Mouse (Mus musculus): Measurements from ENCODE around the gene Gm26620.

Gm26620 gene

DNA sequence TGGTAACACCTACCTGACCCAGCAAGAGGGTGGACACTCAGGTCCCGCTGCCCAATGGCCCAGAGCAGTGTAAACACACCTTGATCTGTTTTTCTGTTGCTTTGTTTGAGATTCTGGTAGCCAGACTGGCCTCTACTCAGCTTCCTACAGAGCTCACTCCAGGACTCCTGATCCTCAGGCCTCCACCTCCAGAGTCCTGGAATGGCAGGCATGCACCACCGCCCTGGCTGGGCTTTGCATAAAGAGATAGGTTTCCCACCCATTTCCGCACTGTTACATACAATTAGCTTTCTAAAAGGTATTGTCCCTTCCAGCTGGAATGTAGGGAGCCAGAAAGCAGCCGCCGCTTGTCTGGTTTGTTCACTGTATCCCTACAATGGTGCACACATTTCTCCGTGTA, 13.5 kb upstream of the Gm26620 start:
- no peak for DNase-seq (ENCODE audit: low spot score in 2 of 2)

DNA sequence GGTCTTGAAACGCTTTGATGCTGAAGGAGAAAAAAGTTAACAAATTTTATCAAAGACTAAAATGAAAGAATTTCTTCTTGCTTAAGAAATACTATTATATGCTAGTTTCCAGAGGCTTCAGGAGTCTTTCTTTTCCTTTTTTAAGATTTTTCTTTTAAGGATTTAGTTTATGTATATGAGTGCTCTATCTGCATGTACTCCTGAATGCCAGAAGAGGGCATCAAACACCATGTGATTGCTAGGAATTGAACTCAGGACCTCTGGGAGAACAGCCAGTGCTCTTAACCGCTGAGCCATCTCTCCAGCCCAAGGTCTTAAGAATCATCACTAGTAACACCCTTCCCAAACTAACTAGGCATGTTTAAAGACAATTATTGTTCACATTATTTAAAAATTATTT, 12.9 kb upstream of the Gm26620 start:
- DNase-seq (ENCODE audit: low spot score in 2 of 2), result no peak

DNA sequence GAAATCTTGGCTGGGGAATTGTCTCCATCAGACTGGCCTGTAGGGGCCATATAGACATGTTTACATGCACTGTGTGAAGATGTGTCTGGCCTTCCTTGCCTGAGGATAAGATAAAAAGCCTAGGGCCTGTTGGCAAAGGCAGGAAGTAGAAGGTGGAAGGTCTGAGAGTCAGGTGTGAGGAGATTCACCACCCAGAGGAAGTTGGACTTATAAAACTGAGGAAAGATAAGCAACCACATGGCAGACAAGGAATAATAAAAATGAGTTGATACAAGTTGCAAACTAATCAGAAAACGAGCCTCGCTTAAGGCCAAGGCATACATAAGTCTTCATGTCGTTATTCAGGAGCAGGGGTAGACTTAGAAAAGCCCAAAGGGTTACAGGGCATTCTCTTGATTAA, 9.2 kb upstream of the Gm26620 start:
- no peak for DNase-seq (ENCODE audit: low spot score in 2 of 2)

DNA sequence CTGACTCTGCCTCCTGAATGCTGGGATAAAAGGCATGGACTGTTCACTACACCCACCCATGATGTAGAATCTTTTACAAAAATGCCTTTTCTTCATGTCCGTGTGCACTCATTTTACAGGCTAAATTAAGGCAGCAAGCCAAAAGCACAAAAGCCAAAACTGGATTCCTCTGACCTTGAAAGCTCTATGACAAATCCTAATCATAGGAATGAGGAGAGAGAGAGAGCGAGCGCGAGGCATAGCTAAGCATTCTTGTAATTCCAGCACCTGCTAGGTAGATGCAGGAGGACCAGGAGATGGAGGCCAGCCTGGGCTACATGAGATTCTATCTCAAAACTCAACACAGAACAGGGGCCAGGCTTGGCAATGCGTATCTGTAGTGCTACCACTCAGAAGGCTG, 8.0 kb upstream of the Gm26620 start:
- DNase-seq (ENCODE audit: low spot score in 2 of 2), result no peak

DNA sequence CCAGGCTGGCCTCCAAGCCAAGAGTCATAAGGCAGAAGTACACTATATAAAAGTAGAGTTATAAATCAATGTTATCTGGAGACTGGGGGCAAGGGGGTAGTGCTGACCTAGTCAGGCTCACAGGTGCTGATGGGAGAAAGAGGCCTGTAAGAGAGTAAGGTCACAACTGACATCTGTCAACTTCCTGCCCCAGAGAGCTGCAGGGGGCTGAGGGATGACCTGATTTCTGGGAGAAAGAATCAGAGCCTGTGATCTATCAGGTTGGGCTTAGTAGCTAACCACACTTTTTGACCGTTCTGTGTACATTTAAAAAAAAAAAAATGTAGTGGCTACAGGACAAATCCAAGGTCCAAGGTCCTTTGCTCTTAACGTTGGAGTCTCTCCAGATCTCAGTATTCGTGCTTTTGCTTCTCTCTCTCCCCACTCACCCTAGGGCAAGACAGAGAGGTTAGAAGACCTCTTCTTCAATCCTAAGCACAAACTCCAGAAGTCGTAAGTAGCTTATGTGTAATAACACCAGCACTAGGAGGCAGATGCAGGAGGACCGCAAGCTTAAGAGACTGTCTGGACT, 1.9 kb upstream of the Gm26620 start:
- DNase-seq (ENCODE audit: low spot score in 2 of 2), result no peak

DNA sequence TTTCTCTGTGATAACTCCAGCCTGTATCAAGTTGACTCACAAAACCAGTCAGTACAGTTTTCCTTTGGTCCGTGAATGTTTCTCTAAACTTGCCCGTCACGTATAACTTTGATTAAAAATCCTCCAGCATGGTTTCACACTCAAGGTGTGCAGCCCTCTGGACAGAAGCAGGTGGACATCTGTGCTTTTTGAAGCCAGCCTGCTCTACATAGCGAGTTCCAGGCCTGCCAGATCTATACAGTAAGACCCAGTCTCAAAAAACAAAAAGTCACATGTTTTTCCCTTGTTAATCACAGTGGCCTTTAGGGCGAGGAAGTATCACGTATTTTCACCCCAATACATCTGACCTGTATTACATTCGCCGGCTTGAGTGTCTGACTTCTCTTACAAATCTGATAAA, 475 bp upstream of the Gm26620 start:
- DNase-seq (ENCODE audit: low spot score in 2 of 2), result no peak

DNA sequence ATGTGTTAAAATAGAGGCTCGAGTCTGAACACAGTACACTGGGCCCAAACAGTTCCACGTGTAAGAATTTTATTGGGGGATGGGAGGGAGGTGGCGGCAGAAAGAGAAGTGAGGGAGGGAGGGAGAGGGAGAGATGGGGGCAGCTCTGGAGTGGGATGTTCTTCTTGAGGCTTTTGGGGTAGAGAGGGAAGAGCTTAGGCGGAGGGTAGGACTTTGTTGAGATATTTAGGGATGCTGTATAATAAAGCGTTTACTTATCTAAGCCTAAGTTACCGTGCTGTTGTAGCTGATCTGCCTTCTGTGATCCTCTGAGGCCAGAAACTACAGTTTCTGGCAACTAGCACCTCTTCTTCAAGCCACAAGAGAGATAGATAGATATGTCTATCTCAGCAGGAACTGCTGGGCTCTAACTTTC, 1.2 kb downstream of the Gm26620 start:
- no peak for DNase-seq (ENCODE audit: low spot score in 2 of 2)

DNA sequence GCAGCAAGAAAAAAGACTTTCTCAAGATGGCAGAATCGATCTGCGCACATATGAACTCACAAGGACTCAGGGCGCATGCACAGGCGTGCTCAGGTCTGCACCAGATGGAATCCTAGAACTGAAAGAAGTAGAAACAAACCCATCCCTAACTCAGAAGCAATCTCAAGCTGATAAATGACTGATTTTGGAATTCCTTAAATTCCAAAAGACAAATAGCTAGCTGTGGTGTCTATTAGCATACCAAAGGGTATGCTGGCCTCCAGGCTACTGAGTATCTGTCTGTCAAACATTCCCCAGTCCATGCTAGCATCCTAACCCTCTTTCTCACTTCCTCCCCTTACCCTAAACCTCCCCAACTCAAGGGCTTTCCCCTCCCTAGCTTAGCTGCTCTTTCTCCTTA, 4.4 kb downstream of the Gm26620 start:
- DNase-seq (ENCODE audit: low spot score in 2 of 2), result no peak

DNA sequence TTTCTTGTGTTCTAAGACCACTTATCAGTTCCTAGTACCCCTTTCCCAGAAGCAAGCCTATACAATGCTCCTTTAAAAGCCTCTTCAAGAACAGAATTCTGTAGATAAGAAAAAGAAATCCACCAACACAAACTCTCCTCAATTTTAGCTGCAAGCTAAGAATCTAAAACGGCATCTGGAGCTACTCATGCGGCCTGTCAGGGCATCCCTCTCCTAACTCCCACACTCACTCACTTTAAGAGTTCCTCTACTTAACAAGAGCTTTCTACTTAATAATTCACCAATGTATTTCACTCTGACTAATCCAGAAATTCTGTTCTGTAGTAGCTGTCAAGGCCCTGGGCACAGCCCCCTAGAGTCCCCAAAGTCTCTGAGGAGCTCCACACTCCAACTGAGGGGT, 6.8 kb downstream of the Gm26620 start:
- no peak for DNase-seq (ENCODE audit: low spot score in 2 of 2)

DNA sequence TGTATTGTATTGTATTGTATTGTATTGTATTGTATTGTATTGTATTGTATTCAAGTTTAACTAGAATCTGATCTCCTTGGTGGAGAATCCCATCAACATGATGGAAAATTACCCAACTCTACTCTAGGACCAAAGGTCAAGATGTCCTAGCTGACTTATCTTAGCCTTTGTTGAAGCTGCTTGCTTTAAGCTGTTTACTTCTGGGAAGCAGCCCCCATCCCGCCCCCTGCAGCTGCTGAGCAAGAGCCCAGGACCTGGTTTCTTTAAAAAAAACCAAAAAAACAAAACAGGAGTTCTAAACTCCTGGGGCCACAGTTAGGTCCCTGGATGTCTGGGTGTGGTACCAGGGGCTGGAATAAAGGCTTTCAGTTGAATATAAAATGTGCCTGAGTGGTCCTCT, 7.4 kb downstream of the Gm26620 start:
- DNase-seq (ENCODE audit: low spot score in 2 of 2), result no peak

DNA sequence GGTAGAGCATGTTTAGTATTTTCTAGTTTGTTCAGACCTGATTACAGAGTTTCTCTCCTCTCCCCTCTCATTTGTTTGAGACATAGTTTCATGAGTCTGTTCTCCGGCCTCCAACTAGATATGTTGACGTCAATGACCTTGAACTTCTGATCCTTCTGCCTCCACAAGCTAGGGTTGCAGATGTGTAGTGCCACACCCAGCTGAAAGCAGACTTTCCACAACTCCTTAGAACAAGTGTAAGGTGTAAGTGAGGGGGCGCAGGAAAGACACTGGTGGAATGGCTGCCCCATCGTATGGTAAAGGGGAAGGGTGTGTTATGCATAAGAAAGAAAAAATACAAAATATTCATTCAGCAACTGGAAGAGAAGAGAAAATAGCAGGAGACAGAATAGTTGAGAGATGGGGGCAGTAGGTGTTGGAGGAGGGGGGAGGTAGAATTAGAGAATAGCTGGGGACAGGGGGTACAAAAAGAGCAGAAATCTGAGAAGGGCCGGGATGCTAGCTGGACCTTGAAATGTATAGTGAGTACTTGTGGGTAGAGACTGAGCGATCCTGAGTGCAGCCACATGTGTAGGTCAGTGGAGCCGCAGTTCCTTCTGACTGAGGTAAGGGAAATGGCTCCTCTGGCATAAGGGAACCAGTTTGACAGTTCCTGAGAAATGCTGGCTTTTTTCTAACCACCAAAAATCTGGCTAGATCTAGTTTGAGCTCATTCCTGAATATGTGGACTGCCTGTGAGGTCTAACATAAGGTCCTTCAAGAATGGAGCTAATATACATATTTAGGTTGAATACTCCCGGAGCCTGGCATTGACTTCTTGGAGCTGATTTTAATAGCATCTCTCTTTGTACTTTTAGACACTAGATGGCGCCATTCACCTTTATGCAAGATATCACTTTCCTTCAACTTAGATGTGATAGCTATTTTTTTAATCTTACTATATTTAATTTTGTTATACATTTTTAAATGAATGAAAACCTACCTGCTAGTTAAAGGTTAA, 10.0 kb downstream of the Gm26620 start:
- DNase-seq (ENCODE audit: low spot score in 2 of 2), result no peak

DNA sequence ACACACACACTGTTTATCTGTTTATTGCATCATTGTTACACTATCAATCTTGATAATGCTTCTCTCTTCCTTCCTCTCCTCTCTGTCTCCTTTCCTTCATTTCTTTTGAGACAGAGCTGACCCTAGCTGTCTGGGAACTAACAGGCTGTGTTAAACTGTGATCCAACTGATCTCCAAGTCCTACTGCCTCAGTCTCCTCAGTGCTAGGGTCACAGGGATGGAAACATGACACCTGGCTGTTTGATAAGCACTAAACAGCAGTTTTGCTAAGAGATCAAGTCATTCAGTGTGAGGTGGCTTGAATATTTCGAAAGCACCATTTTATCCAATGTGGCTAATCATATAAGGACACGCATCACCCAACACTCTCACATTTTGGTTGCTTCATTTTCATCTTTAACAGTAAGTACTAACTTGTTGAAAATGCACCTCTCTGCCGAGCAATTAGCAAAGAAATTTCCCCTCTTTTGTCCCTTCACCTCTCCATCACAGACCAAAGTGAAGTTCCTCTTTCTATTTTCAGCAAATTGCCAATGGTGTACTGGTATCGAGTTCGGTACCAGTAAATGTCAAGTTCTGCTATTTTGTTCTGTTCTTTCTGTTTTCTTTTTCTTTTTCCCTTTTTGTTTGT, 11.9 kb downstream of the Gm26620 start:
- no peak for DNase-seq (ENCODE audit: low spot score in 2 of 2)

DNA sequence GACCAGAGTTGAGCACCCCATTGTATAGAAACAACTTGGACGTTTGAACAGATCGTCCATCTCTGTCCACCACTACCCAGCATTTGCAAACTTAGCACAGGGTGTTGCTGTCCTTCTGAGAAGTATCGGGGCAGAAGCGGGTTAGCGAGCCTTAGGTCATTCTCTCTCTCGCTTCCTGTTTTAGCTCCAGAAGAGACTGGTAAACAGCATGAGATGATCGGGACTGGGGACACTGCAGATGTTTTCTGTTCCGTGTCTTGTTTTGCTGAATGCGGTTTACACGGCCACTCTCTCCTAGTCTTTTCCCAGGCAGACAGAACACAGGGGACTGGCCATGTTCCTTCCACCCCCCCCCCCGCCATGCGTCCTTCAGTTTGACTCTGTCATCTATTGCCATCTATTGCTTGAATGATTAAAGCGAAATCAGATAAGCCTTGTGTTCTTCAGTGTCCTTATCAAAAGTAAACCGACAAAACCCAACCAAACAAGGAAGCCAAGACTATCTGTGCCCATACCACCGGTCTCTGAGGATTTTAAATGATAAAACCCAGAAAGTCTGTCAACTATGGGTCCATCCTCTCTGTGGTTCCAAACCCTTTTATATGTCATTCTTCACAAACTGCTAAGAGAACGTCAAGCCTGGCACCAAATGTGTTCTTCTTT, 13.7 kb downstream of the Gm26620 start:
- DNase-seq (ENCODE audit: low spot score in 2 of 2), result no peak

DNA sequence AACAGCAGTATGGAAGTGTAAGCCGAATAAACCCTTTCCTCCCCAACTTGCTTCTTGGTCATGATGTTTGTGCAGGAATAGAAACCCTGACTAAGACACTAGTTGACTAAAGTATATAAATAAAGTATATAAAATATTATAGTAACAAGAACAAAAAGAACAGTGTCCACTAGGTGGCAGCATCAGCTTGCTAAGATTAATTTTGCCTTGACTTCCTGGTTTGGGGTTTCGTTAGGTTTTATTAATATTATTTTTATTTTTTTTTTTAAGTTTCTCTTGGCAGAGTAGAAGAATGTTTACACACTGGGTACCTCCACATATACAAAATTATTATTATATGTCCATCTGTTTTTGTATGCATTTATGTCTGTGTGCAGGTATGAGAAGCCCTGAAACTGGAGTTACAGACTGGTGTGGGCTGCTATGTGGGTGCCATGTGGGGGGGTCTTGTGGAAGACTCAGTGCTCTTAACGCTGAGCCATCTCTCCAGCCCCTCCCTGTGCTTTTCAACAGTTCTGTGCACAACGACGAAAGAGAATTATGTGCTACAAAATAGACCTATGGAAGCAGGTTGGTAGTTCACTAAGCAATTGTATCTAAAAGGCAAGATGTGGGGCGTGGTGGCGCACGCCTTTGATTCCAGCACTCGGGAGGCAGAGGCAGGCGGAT, 16.1 kb downstream of the Gm26620 start:
- DNase-seq (ENCODE audit: low spot score in 2 of 2), result no peak

DNA sequence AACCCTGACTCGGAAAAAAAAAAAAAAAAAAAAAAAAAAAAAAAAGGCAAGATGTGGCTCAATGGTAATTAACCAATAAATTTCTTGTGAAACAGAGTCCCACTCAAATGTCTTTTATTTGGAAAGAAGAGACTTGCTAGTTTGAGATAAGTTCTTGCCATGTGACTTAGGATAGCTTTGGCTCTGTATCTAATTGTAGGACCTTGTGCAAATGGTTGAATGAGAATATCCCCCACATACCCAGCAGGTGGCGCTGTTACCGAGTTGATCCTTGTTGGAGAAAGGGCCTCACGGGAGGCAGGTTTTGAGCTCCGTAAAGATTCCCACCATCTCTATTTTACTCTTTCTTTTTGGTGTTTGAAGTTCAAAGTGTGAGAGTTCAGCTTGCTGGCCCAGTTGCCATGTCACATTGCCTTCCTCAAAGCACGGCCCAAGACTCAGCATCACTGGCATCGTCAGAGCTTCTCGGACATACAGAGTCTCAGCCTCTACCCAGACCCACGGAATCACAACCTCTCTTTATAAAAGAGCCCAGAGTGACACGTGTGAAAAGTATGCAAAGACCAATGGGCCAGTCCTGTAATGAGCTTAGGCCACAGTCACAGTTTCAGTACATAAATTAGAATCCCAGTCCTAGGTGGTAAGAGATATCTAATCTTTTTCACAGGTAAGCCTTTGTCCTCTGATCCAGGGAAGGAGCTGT, 16.8 kb downstream of the Gm26620 start:
- peak; percentile 71 to 88 for DNase-seq (ENCODE audit: low spot score in 2 of 2)

DNA sequence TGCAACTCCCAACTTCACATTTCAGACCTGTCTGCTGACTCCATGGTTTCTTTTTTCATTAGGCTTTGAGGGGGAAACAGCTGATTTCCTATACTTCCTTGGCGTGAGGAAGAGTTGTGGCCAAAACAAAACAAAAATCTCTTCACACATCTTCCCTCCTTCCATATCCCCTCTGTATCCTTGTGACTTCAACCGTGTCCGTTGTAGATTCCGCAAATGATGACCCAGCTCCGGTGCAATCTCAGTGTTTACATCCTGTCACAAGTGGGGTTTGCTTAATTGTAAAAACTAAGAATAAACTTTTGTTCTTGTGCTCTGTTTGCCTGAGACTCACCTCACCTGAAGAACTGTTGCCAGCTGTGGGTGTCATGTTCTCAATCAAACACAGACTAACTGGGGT, 18.6 kb downstream of the Gm26620 start:
- DNase-seq (ENCODE audit: low spot score in 2 of 2), result no peak

DNA sequence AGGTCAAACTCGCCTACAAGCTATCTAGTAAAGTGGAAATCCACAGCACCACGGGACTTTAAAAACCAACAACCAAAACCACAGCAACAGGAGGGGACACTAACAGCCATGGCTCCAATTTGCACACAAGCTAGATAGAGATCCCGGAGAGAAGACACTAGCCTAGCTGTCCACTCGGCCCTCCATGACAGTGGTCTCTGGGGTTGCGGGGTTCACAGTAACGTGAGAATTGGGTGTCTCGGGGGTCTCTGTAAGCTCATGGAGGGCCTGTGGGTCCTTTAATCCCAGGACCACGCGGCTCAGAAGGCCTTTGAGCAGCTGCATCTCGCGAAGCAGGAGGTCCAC, 22.2 kb downstream of the Gm26620 start:
- DNase-seq (ENCODE audit: low spot score in 2 of 2), result no peak

DNA sequence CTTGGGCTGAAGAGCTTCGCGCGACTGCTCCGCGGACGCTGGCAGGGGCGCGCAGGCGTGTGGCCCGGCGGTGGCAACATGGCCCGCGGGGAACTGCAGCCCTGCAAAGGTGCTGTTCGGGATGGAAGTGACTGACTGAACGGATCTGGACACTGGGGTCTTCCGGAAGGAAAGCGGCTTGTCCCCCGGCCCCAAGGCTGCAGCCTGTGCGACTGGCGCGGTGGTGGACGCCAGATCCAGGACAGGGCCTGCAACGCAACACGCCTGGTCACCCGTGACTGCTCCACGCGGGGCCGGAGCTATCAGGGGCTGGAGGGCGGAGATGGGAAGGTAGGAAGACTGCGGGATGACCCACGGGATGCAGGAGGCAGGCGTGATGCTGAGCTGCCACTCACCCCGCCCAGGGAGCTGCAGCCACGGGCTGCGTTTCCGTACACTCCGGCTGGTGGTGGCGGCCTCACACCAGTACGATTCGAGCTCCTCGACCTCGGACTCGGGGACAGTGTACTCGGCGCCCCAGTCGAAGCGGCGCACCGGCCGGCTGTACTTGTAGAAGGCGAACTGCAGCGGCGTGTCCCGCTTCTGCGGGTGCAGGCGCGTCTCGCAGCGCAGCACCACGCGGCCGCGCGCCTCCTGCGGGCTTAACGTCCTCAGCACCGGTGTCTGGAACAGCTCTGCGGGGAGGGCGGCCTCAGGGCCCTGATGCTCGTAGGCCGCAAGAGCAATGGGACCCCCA, 22.8 kb downstream of the Gm26620 start:
- peak in 1 of 2 experiments; percentile 14 for DNase-seq (ENCODE audit: low spot score in 2 of 2)

DNA sequence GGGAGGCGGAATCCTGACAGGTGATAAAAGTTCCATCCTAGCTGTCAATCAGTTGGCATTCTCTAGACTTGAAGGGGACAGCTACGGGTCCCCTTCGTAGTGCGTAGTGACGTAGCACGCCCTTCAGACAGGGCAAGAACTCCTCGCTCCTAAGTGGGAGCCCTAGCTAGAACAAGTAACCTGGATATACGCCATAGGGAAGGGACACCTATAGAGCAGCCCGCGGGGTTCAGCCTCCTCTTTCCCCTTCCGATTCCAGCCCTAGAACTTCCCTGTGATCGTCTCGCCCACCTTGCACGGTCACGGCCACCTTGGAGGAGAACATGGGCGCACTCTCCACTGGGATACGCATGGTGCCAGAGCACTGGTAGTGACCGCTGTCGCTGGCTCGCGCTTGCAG, 23.5 kb downstream of the Gm26620 start:
- DNase-seq (ENCODE audit: low spot score in 2 of 2), result no peak

DNA sequence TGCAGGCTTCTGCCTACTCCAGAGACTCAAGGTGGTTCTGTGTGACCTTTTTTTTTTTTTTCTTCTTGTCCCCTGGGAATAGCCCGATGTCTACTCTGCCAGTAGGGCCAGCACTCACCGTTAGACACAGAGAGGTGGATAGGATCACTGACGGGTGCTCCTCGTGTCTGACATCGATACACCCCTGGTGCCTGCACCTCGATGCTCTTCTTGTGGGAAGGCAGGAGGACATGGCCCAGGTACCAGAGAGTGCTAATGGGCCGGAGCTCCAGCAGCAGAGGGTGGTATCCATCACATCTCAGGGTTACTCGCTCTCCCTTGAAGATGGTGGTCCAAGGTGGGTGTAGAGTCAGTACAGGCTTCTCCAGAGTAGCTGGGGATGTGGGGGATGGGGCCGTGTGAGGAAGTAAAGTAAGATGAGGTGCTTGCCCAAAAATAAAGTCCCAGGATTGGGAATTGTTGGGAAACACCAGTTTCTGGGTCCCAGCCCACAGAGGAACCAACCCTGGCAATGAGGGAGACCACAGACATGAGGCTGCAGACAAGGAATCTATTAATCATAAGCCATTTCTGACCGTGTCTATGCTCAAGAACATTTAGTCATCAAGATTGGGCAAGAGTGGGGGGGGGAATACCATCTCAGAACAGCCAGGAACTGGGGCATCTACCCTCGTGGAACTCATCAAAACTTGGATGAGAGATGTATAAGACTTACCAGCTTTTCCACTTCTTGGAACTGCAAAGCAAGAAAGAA, 27.2 kb downstream of the Gm26620 start:
- DNase-seq (ENCODE audit: low spot score in 2 of 2), result no peak

All from frontal cortex, postnatal 14 days (tissue).